In genomic region chr3:145651978-145652321, GRCm38 (mm10) we compare ENCODE assay signal across 8 mouse cellular contexts. TPM values are rescaled to one million over a fixed set of nuclear protein-coding genes. Genes with fewer than 3 reads are reported as not detected.
DNase-seq lines count a peak whose midpoint lies in the region; ATAC-seq and TF ChIP-seq lines count a peak whose summit lies in the region.

No protein-coding gene starts in this region.

- no peak for TF ChIP-seq EP300 in lung, postnatal 0 days (IDR thresholded peaks at IDR 0.05)

- ATAC-seq in lung, postnatal 0 days = peak; percentile 1; the same call in 1 of the 2 replicates
- ATAC-seq in limb, embryonic 15.5 days (ENCODE audit: insufficient number of reproducible peaks, low FRiP score, low TSS enrichment, low read depth) = no peak

- peak; percentile 19 for DNase-seq in embryo, embryonic 11.5 days (ENCODE audit: low read depth, low spot score)
- DNase-seq in embryo, embryonic 11 days = no peak
- no peak for DNase-seq in lung, postnatal 0 days (ENCODE audit: low spot score)
- DNase-seq in lung, postnatal 36 days = no peak
- peak; percentile 22 for DNase-seq in yolk sac, embryonic 10.5 days (ENCODE audit: low spot score)
- no peak for DNase-seq in layer of hippocampus, postnatal 10 days (ENCODE audit: low spot score in 2 of 2)
- no peak for DNase-seq in right cerebral cortex, postnatal 36 days (ENCODE audit: low spot score in 2 of 2)

- H3K36me3 ChIP-seq in lung, postnatal 0 days (ENCODE audit: insufficient read depth, low read length) = peaks cover 8% of the 10 kb centered on the region
- H3K36me3 ChIP-seq in limb, embryonic 15.5 days = peaks cover 9% of the 10 kb centered on the region

- 13% methylated on average over 10 of the region's 10 CpGs for WGBS in lung, postnatal 0 days
- WGBS in limb, embryonic 15.5 days = 3% methylated on average over 10 of the region's 10 CpGs

- H3K27ac ChIP-seq in lung, postnatal 0 days (ENCODE audit: low read length) = peak overlapping the region; percentile 94
- H3K27ac ChIP-seq in limb, embryonic 15.5 days = peak overlapping the region; percentile 94

- H3K9me3 ChIP-seq in lung, postnatal 0 days (ENCODE audit: low read length) = no peaks in the 10 kb centered on the region
- H3K9me3 ChIP-seq in limb, embryonic 15.5 days = no peaks in the 10 kb centered on the region

- H3K27me3 ChIP-seq in lung, postnatal 0 days (replicated peaks; ENCODE audit: insufficient read depth, low read length) = no peaks in the 10 kb centered on the region
- no peaks in the 10 kb centered on the region for H3K27me3 ChIP-seq in limb, embryonic 15.5 days

- peaks cover 16% of the 10 kb centered on the region for H3K4me1 ChIP-seq in lung, postnatal 0 days (ENCODE audit: insufficient read depth, low read depth, low read length)
- H3K4me1 ChIP-seq in limb, embryonic 15.5 days = peaks cover 52% of the 10 kb centered on the region

- H3K9ac ChIP-seq in lung, postnatal 0 days (replicated peaks; ENCODE audit: low read depth) = peak overlapping the region; percentile 69; the same call in 1 of the 2 replicates
- peak overlapping the region; percentile 20; the same call in 1 of the 2 replicates for H3K9ac ChIP-seq in limb, embryonic 15.5 days

- peak overlapping the region; percentile 81 for H3K4me2 ChIP-seq in lung, postnatal 0 days (replicated peaks; ENCODE audit: low read depth, low read length)
- peak overlapping the region; percentile 85 for H3K4me2 ChIP-seq in limb, embryonic 15.5 days

- peak overlapping the region; percentile 65 for H3K4me3 ChIP-seq in lung, postnatal 0 days (ENCODE audit: low read depth, low read length)
- peak overlapping the region; percentile 62 for H3K4me3 ChIP-seq in limb, embryonic 15.5 days

- no peak for TF ChIP-seq CTCF in lung, postnatal 0 days (IDR thresholded peaks at IDR 0.05)

RNA-seq across cellular contexts. Expression of gene Ccn1, which starts 2.2 kb away (rescaled TPM):
- 124 and 131 TPM in 2 replicates for polyA plus RNA-seq in lung, postnatal 0 days (2015; fragmentation: Nextera tagmentation; extraction: Ambion mirVana)
- polyA plus RNA-seq in limb, embryonic 15.5 days (2015; fragmentation: Nextera tagmentation; extraction: Ambion mirVana) = 92.0 and 104 TPM in 2 replicates
- 1 to 10 TPM; 6.1 to 6.8 TPM for total RNA-seq in layer of hippocampus, postnatal 10 days (2021)

Comparison
In these comparisons a context has a peak if more than half of its experiments do, and no peak if none do; other contexts are left out.
1. DNase-seq: peak in embryo, embryonic 11.5 days (single experiment) and yolk sac, embryonic 10.5 days (single experiment); none in embryo, embryonic 11 days (single experiment), lung, postnatal 0 days (single experiment), lung, postnatal 36 days (single experiment), layer of hippocampus, postnatal 10 days (0 of 2) and right cerebral cortex, postnatal 36 days (0 of 2).